Comparison of ENCODE assay signal across 8 mouse cellular contexts in genomic region chr2:181287958-181288350, GRCm38 (mm10). TPM values are rescaled to one million over a fixed set of nuclear protein-coding genes. Genes with fewer than 3 reads are reported as not detected.
DNase-seq lines count a peak whose midpoint lies in the region; ATAC-seq and TF ChIP-seq lines count a peak whose summit lies in the region.
"Not testable (repeated sequence)": the region's sequence is repeated elsewhere in the genome, so short reads cannot be mapped to it uniquely, and the experiment has no call there.

Gmeb2 (minus strand) TSS chr2:181288035.

- peak within 1 kb of the TSS; percentile 96 for H3K27ac ChIP-seq in embryonic facial prominence, embryonic 13.5 days
- H3K27ac ChIP-seq in kidney, adult 2 months (ENCODE audit: insufficient read depth, low read depth, low read length): peak within 1 kb of the TSS; percentile 89
- H3K27ac ChIP-seq in limb, embryonic 12.5 days: peak within 1 kb of the TSS; percentile 96
- H3K27ac ChIP-seq in midbrain, embryonic 15.5 days: peak within 1 kb of the TSS; percentile 98
- H3K27ac ChIP-seq in spleen, adult 2 months (ENCODE audit: insufficient read depth, low read length): peak within 1 kb of the TSS; percentile 98

- peaks cover 16% of the 10 kb centered on the region for H3K36me3 ChIP-seq in embryonic facial prominence, embryonic 13.5 days
- not testable (repeated sequence) for H3K36me3 ChIP-seq in kidney, adult 2 months (ENCODE audit: control insufficient read depth, insufficient read depth, low read length); midbrain, embryonic 15.5 days (replicated peaks); spleen, adult 2 months (ENCODE audit: control insufficient read depth, insufficient read depth, low read length)
- peaks cover 25% of the 10 kb centered on the region for H3K36me3 ChIP-seq in limb, embryonic 12.5 days

- H3K9ac ChIP-seq in embryonic facial prominence, embryonic 13.5 days: peak within 1 kb of the TSS; percentile 92
- peak within 1 kb of the TSS; percentile 79 for H3K9ac ChIP-seq in limb, embryonic 12.5 days (replicated peaks)
- H3K9ac ChIP-seq in midbrain, embryonic 15.5 days: peak within 1 kb of the TSS; percentile 92

- WGBS in embryonic facial prominence, embryonic 13.5 days: under 1% methylated on average over 24 of the region's 38 CpGs
- WGBS in kidney, adult 2 months: 5% methylated on average over 28 of the region's 38 CpGs
- under 1% methylated on average over 24 of the region's 38 CpGs for WGBS in limb, embryonic 12.5 days
- 3% methylated on average over 32 of the region's 38 CpGs for WGBS in midbrain, embryonic 15.5 days
- WGBS in spleen, adult 2 months: 13% methylated on average over 38 of the region's 38 CpGs

- DNase-seq in 3134 (ENCODE audit: extremely low read depth, insufficient read length, low spot score): peak; percentile 92
- peak; percentile 93 to 95 for DNase-seq in adrenal gland, postnatal 36 days
- DNase-seq in heart, adult 18-20 months: peak; percentile 94 to 97
- peak; percentile 98 for DNase-seq in kidney, adult 2 months
- DNase-seq in spleen, adult 2 months (ENCODE audit: low read depth in 1 of 2, low spot score in 2 of 2): peak; percentile 89 to 93

- H3K4me3 ChIP-seq in embryonic facial prominence, embryonic 13.5 days: peak within 1 kb of the TSS; percentile 64
- peak within 1 kb of the TSS; percentile 90 for H3K4me3 ChIP-seq in kidney, adult 2 months (ENCODE audit: insufficient read depth, low read depth, low read length)
- H3K4me3 ChIP-seq in limb, embryonic 12.5 days (replicated peaks): peak within 1 kb of the TSS; percentile 61
- peak within 1 kb of the TSS; percentile 79 for H3K4me3 ChIP-seq in midbrain, embryonic 15.5 days
- peak within 1 kb of the TSS; percentile 99 for H3K4me3 ChIP-seq in spleen, adult 2 months (ENCODE audit: extremely low read depth, insufficient read depth, insufficient read length)

- TF ChIP-seq CTCF in kidney, adult 2 months (conservative IDR thresholded peaks at IDR 0.05; ENCODE audit: insufficient read depth, insufficient read length, low read depth, low read length): peak; percentile 49
- not testable (repeated sequence) for TF ChIP-seq CTCF in spleen, adult 2 months (IDR thresholded peaks at IDR 0.05; ENCODE audit: extremely low read depth, insufficient read depth, insufficient read length, insufficient replicate concordance)

- peak; percentile 93 for ATAC-seq in embryonic facial prominence, embryonic 13.5 days (ENCODE audit: insufficient number of reproducible peaks, insufficient read depth, low FRiP score, low TSS enrichment, low read depth)
- peak; percentile 95 for ATAC-seq in limb, embryonic 12.5 days (ENCODE audit: insufficient number of reproducible peaks, insufficient read depth, low FRiP score, low TSS enrichment, low read depth)
- peak; percentile 96 for ATAC-seq in midbrain, embryonic 15.5 days (replicated peaks)

- peak; percentile 76 for TF ChIP-seq POLR2A in kidney, adult 2 months (IDR thresholded peaks at IDR 0.05; ENCODE audit: low read depth, low read length)
- not testable (repeated sequence) for TF ChIP-seq POLR2A in spleen, adult 2 months (IDR thresholded peaks at IDR 0.05; ENCODE audit: low read depth, low read length)

- not testable (repeated sequence) for H3K27me3 ChIP-seq in embryonic facial prominence, embryonic 13.5 days; kidney, adult 2 months (replicated peaks; ENCODE audit: control insufficient read depth, insufficient read depth, low read length); limb, embryonic 12.5 days; midbrain, embryonic 15.5 days (replicated peaks); spleen, adult 2 months (ENCODE audit: control insufficient read depth, insufficient read depth, low read length)

- H3K4me1 ChIP-seq in embryonic facial prominence, embryonic 13.5 days: peaks cover 14% of the 10 kb centered on the region
- H3K4me1 ChIP-seq in kidney, adult 2 months (ENCODE audit: control insufficient read depth, insufficient read depth, low read length): peaks cover 13% of the 10 kb centered on the region; the same call in 1 of the 2 replicates
- H3K4me1 ChIP-seq in limb, embryonic 12.5 days (replicated peaks): peaks cover 15% of the 10 kb centered on the region
- H3K4me1 ChIP-seq in midbrain, embryonic 15.5 days: peaks cover 24% of the 10 kb centered on the region
- not testable (repeated sequence) for H3K4me1 ChIP-seq in spleen, adult 2 months (ENCODE audit: control insufficient read depth, insufficient read depth, insufficient read length)

- peak within 1 kb of the TSS; percentile 65 for H3K4me2 ChIP-seq in embryonic facial prominence, embryonic 13.5 days
- peak within 1 kb of the TSS; percentile 62 for H3K4me2 ChIP-seq in limb, embryonic 12.5 days
- peak within 1 kb of the TSS; percentile 61 for H3K4me2 ChIP-seq in midbrain, embryonic 15.5 days

- not testable (repeated sequence) for H3K9me3 ChIP-seq in embryonic facial prominence, embryonic 13.5 days; limb, embryonic 12.5 days; midbrain, embryonic 15.5 days

RNA-seq across cellular contexts. Expression of gene Gmeb2, which starts in this region (rescaled TPM):
- total RNA-seq in adrenal gland, postnatal 36 days (2021): 10 to 100 TPM; 14.5 to 22.0 TPM
- polyA plus RNA-seq in embryonic facial prominence, embryonic 13.5 days (2015; fragmentation: Nextera tagmentation; extraction: Ambion mirVana): 15.9 and 16.9 TPM in 2 replicates
- 1 to 10 TPM; 8.9 to 9.5 TPM for total RNA-seq in heart, adult 18-20 months (2021)
- 12.8 and 14.5 TPM in 2 replicates for polyA plus RNA-seq in kidney, adult 2 months (2012; rRNA removed)
- polyA plus RNA-seq in limb, embryonic 12.5 days (2016; fragmentation: Nextera tagmentation; extraction: Ambion mirVana): 21.0 and 22.5 TPM in 2 replicates
- polyA plus RNA-seq in midbrain, embryonic 15.5 days (2015; fragmentation: Nextera tagmentation; extraction: Ambion mirVana): 18.1 and 19.4 TPM in 2 replicates
- 22.8 and 27.1 TPM in 2 replicates for polyA plus RNA-seq in spleen, adult 2 months (2012; rRNA removed)

Comparison
In these comparisons a context has a peak if more than half of its experiments do, and no peak if none do; other contexts are left out.
1. Peak in every context shown above with its lines: DNase-seq, ATAC-seq, H3K4me3 ChIP-seq and H3K27ac ChIP-seq.